Mouse (Mus musculus) stomach, embryonic 15.5 days (tissue): ENCODE measurements at regions not wholly inside any gene's neighbourhood (a gene's known extent, or its start where the extent isn't known, plus 50 kb on each side); places are given as distances from the start of the nearest gene placed in this dataset.

Experiments
- ATAC-seq: fragments of 200-750 bp; cut with Nextera tagmentation; 2 replicates; pipeline ENCODE4 v1.8.0; 2017; ENCODE audit warnings: low read depth, moderate number of reproducible peaks, moderate TSS enrichment; ENCODE audit not compliant: insufficient read depth, low FRiP score
- H3K27ac ChIP-seq: fragments of 300-500 bp; sonication (generic); 2 replicates; pipeline ENCODE4 v1.5.1; 2015; ENCODE audit warnings: mild to moderate bottlenecking, inconsistent platforms
- H3K27me3 ChIP-seq: fragments of 300-500 bp; sonication (generic); replicated peaks from 2 replicates; pipeline ENCODE4 v1.6.1; 2015; ENCODE audit warnings: inconsistent platforms
- H3K36me3 ChIP-seq: fragments of 300-500 bp; sonication (generic); 2 replicates; pipeline ENCODE4 v1.6.1; 2015; ENCODE audit warnings: inconsistent platforms
- H3K4me1 ChIP-seq: fragments of 300-500 bp; sonication (generic); 2 replicates; pipeline ENCODE4 v1.6.1; 2015; ENCODE audit warnings: inconsistent platforms
- H3K4me2 ChIP-seq: fragments of 300-500 bp; sonication (generic); 2 replicates; pipeline ENCODE4 v1.6.1; 2015; ENCODE audit warnings: mild to moderate bottlenecking, inconsistent platforms
- H3K4me3 ChIP-seq: fragments of 300-500 bp; sonication (generic); replicated peaks from 2 replicates; pipeline ENCODE4 v1.5.1; 2015; ENCODE audit warnings: inconsistent platforms
- H3K9ac ChIP-seq: fragments of 300-500 bp; sonication (generic); 2 replicates; pipeline ENCODE4 v1.6.1; 2015; ENCODE audit warnings: inconsistent platforms
- H3K9me3 ChIP-seq: fragments of 300-500 bp; sonication (generic); 2 replicates; pipeline ENCODE4 v1.6.1; 2016; ENCODE audit warnings: inconsistent platforms
- WGBS: fragments of 180-500 bp; shearing (Covaris S2); methylation state at CpG from one replicate; pipeline ENCODE4 v1.1.7; 2015; 5-methylcytosine and 5-hydroxymethylcytosine counted together

DNA sequence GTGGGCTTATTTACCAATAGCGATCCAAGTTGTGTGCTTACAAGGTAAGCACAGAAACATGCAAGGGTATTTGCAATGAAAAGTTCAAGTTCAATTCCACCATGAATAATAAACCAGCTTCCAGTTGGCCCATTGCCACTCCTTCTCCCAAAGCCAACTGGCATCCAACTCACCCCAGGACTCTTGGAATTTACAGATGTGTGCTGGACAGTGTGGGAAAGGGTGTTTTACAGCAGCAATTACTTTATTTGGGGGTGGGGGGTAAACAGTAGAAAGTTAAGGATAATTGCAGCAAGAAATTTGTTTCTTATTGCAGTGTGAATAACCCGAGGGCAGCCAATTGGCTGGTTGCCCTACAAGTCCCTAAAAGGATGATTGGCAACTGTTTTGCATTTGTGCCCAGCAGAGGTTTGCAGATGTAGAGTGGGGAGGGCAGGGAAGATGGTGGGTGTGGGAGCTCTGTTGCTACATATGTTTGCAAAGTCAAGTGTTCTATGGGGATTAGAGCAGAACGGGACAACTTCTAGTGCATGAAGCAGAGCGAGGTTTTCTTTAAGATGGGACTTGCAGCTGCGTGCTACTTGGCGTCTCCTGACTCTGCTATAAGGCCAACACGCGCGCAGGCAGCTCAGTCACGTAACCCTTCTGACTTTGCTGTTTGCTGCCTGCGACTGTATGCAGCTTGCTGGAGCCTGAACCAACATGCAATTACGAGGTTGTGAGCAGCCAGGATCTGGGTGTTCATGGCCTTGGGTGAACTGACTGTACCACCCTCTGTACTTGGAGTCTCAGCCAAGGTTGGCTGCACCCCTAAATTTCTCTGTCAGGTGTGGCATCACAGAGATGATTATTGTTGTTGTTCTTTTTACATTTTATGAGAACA is 271.9 kb downstream of the Map2k6 start:
- H3K27ac ChIP-seq = no peak overlapping the region
- no peaks in the 10 kb centered on the region for H3K27me3 ChIP-seq
- no peak for ATAC-seq
- no peak overlapping the region for H3K9ac ChIP-seq
- H3K9me3 ChIP-seq = no peaks in the 10 kb centered on the region
- H3K4me1 ChIP-seq = no peaks in the 10 kb centered on the region
- WGBS = 88% methylated on average over 12 of the region's 12 CpGs
- no peak overlapping the region for H3K4me2 ChIP-seq
- no peak overlapping the region for H3K4me3 ChIP-seq
- H3K36me3 ChIP-seq = no peaks in the 10 kb centered on the region

DNA sequence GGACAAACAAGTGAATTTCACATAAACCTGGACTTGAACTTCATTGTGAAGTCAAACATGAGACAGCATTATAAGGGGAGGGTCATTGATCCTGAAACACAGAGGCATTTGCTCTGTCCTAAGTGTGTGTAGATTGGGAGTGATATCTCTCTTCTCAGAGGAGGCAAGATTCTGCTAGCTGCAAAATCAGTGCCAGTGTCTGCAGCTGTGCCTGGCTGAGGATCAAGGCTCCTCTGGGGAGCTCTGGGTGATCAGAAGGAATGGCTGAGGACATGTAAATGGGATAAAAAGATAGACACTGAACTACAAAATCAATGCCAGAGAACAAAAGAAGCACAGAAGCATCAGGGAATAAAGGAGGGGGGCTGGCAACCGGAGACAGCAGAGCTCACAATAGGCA is 274.0 kb downstream of the Map2k6 start:
- WGBS = 55% methylated on average over 1 of the region's 1 CpGs
- Histone ChIP-seq H3K4me2 (no peak overlapping the region), H3K27me3 (no peaks in the 10 kb centered on the region), H3K9me3 (no peaks in the 10 kb centered on the region), H3K27ac (no peak overlapping the region), H3K9ac (no peak overlapping the region), H3K4me3 (no peak overlapping the region), H3K36me3 (no peaks in the 10 kb centered on the region), H3K4me1 (no peaks in the 10 kb centered on the region)
- no peak for ATAC-seq

DNA sequence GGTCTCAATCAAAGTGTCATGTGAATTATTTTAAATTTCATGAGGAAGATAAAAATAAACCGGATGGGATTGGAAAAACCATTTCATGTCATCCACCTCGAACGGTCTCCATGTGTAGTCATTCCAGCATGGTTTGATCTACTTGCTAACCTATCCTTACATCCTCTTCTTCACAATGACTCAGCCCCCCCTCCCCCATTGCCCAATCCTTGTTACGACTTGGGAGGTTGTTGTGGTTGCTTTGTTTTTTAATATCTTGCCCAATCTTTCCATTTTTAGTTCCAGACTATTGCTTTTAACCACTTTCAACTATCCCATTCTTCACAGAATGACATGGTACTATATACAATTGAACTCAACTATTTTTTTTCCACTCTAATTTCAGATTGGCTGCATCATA is 275.0 kb upstream of the Kcnj16 start:
- no peaks in the 10 kb centered on the region for H3K36me3 ChIP-seq

DNA sequence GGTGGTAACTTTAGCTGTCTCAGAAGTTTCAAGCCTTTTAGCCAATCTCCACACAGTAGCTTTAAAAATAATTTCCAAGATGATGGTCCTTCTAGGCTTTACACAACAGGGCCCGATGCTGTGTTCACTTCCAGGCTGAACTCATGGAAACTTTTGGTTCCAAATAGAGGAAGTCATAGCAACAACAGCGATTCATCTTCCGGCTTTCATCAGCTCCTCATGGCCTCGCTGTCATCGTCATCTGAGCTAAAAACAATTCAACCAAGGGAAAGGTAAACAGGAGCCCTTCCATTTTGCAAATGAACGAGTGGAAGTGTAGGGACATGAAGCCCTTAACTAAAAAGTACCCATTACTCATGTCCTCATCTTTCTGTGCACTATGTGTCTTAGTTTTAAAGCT is 270.8 kb upstream of the Kcnj16 start:
- no peaks in the 10 kb centered on the region for H3K9me3 ChIP-seq
- H3K36me3 ChIP-seq = no peaks in the 10 kb centered on the region
- WGBS = 65% methylated on average over 6 of the region's 6 CpGs
- no peak overlapping the region for H3K27ac ChIP-seq
- no peaks in the 10 kb centered on the region for H3K4me1 ChIP-seq
- no peak overlapping the region for H3K4me3 ChIP-seq
- no peak for ATAC-seq
- H3K27me3 ChIP-seq = no peaks in the 10 kb centered on the region
- no peak overlapping the region for H3K4me2 ChIP-seq
- no peak overlapping the region for H3K9ac ChIP-seq

More for the DNA sequence above, 275.0 kb upstream of the Kcnj16 start:
- no peaks in the 10 kb centered on the region for H3K4me1 ChIP-seq
- no peaks in the 10 kb centered on the region for H3K27me3 ChIP-seq
- no peak overlapping the region for H3K27ac ChIP-seq
- H3K4me2 ChIP-seq = no peak overlapping the region
- 82% methylated on average over 4 of the region's 4 CpGs for WGBS
- no peak overlapping the region for H3K4me3 ChIP-seq
- no peak overlapping the region for H3K9ac ChIP-seq
- ATAC-seq = no peak
- no peaks in the 10 kb centered on the region for H3K9me3 ChIP-seq

DNA sequence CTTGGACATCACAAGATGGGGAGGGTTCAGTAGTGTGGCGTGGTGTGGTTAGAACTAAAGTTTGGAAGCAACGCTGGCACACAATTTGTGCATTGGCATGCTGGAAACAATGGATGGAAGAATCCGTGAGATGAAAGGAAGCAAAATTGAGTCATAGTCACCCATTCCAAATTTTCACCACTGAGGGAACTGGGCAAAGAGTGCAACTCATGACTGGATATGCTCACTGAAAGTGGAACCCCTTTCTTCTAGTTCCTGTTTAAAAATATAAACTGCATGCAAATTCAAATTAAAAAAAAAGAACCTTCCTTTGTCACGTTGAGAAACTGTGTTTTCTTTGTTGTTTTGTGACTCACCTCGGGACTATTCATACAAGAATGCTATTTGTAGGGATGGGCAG is 269.5 kb upstream of the Kcnj16 start:
- no peak overlapping the region for H3K9ac ChIP-seq
- H3K27ac ChIP-seq = no peak overlapping the region
- no peak overlapping the region for H3K4me2 ChIP-seq
- ATAC-seq = no peak
- H3K36me3 ChIP-seq = no peaks in the 10 kb centered on the region
- WGBS = 78% methylated on average over 5 of the region's 5 CpGs
- H3K4me3 ChIP-seq = no peak overlapping the region
- H3K27me3 ChIP-seq = no peaks in the 10 kb centered on the region
- no peaks in the 10 kb centered on the region for H3K9me3 ChIP-seq
- no peaks in the 10 kb centered on the region for H3K4me1 ChIP-seq

DNA sequence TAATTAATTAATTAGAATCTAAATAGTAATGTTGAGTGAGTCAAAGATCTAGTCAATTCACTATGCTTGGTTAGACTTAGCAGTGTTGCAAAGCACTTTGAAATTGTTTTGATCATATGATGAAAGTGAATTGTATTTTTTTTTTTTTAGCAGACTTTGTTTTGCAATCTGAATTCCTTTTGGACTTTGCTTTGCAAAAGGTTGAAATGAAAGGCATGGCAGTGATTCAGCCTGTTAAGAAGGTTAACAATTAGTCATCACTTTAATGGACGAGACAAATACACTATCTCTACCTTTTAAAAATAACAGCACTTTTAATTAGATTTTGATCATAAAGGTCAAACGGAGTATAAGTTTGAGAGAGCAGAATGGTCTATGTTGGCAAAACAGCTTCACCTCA is 266.9 kb upstream of the Kcnj16 start:
- H3K9ac ChIP-seq = no peak overlapping the region
- H3K27me3 ChIP-seq = no peaks in the 10 kb centered on the region
- no peak overlapping the region for H3K27ac ChIP-seq
- H3K9me3 ChIP-seq = no peaks in the 10 kb centered on the region
- ATAC-seq = no peak
- no peak overlapping the region for H3K4me3 ChIP-seq
- H3K4me1 ChIP-seq = no peaks in the 10 kb centered on the region
- H3K4me2 ChIP-seq = no peak overlapping the region
- 80% methylated on average over 2 of the region's 2 CpGs for WGBS
- H3K36me3 ChIP-seq = no peaks in the 10 kb centered on the region

DNA sequence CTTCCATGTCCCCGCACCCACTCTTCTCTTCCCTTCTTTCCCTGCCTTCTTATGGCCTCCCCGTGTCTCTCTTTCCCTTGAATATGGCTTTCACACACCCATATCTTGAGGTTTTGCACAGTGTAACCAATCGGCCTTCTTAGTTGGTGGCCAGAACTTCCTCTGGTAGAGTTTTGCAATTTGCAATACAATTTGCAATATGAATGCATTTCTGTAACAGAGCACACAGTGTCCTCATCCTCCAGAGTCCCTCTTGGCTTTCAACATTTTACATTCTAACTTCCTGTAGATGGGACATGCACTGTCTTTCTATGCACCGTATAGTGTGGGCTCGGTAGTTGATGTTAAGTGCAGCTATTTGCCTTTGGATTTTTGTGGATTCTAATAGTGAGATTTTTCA is 265.7 kb upstream of the Kcnj16 start:
- WGBS = 88% methylated on average over 5 of the region's 5 CpGs
- Histone ChIP-seq H3K27me3 (no peaks in the 10 kb centered on the region), H3K4me3 (no peak overlapping the region), H3K4me2 (no peak overlapping the region), H3K27ac (no peak overlapping the region), H3K9ac (no peak overlapping the region), H3K4me1 (no peaks in the 10 kb centered on the region), H3K36me3 (no peaks in the 10 kb centered on the region), H3K9me3 (no peaks in the 10 kb centered on the region)
- no peak for ATAC-seq

DNA sequence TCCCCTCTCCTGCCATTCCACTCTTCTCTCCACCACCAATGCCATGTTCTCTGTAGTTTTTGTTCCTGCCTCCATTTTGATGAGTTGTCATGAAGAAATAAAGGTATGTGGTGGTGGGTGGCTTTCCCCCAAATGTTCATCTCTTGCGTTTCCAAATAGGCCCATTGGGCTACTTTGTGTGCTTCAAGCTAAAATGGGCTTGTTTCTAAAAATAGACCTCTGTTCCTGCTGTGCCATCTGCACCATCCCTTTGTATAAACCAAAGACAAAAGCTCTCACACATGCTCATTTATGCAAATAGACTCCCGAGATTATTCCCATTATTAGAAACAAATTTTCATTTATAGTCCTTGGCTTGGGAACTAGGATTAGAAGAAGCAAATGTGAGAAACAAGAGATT is 264.3 kb upstream of the Kcnj16 start:
- Histone ChIP-seq H3K9me3 (no peaks in the 10 kb centered on the region), H3K27ac (no peak overlapping the region), H3K4me2 (no peak overlapping the region), H3K27me3 (no peaks in the 10 kb centered on the region), H3K4me3 (no peak overlapping the region), H3K9ac (no peak overlapping the region), H3K4me1 (no peaks in the 10 kb centered on the region), H3K36me3 (no peaks in the 10 kb centered on the region)
- WGBS = 86% methylated on average over 2 of the region's 2 CpGs
- ATAC-seq = no peak

DNA sequence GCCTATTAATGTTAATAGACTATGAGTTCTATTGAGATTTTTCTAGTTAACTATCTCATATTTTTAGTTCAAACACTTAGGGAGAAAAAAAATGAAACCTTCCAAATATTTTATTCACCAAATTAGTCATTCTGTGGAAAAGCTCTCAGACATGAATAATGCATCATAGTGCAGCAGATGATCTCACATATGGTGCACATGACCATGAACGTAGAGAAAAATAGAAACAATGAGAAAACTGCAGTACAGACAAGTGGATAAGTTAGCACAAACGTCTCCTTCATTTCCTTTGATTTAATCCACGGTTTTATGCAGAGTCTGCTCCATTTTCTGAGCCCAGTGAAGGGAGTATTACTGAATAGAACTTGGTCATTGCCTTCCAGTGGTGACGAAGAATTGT is 260.5 kb upstream of the Kcnj16 start:
- Histone ChIP-seq H3K27me3 (no peaks in the 10 kb centered on the region), H3K27ac (no peak overlapping the region), H3K4me3 (no peak overlapping the region), H3K4me1 (no peaks in the 10 kb centered on the region), H3K9ac (no peak overlapping the region), H3K4me2 (no peak overlapping the region), H3K9me3 (no peaks in the 10 kb centered on the region), H3K36me3 (no peaks in the 10 kb centered on the region)
- 77% methylated on average over 4 of the region's 4 CpGs for WGBS
- no peak for ATAC-seq

DNA sequence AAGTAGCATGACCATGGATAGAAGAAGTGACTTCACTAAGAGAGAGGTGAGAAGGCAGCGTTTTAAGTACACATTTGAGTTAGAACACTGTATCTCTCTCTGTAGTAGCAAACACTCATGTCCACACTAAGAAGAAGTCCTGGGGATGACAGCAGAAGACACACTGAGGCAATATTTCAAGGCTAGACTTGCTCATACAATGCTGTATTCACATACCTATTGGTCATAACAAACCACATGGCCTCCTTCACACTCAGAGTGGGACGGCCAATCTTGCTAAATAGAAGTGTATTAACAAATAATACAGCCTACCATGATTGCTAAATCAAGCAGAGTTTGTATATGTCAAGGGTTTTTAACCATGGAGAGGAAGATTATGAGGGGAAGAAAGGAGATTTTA is 252.5 kb upstream of the Kcnj16 start:
- Histone ChIP-seq H3K4me1 (no peaks in the 10 kb centered on the region), H3K4me3 (no peak overlapping the region), H3K27ac (no peak overlapping the region), H3K4me2 (no peak overlapping the region), H3K36me3 (no peaks in the 10 kb centered on the region), H3K9ac (no peak overlapping the region), H3K27me3 (no peaks in the 10 kb centered on the region), H3K9me3 (no peaks in the 10 kb centered on the region)
- 80% methylated on average over 2 of the region's 2 CpGs for WGBS
- ATAC-seq = no peak

DNA sequence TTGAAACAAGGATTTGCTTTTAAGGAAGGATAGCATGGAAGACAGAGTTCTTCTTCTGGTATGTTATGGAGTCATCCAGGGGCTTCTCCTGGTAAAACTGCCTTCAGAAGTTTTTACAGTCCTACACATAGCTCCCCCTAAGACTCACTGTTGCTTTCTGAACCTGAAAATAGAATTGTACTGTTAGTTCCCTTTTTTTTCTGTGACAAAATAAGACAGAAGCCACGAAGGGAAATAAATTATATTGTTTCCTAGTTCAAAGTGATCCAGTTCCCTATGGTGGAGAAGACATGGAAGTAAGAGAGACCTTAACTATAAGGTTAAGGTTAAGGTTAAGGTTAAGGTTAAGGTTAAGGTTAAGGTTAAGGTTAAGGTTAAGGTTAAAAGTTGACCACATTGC is 251.5 kb upstream of the Kcnj16 start:
- WGBS = 71% methylated on average over 1 of the region's 1 CpGs
- H3K4me1 ChIP-seq = no peaks in the 10 kb centered on the region
- ATAC-seq = no peak
- H3K9me3 ChIP-seq = no peaks in the 10 kb centered on the region
- no peaks in the 10 kb centered on the region for H3K27me3 ChIP-seq
- no peak overlapping the region for H3K4me3 ChIP-seq
- no peak overlapping the region for H3K9ac ChIP-seq
- no peak overlapping the region for H3K4me2 ChIP-seq
- H3K36me3 ChIP-seq = no peaks in the 10 kb centered on the region
- no peak overlapping the region for H3K27ac ChIP-seq

DNA sequence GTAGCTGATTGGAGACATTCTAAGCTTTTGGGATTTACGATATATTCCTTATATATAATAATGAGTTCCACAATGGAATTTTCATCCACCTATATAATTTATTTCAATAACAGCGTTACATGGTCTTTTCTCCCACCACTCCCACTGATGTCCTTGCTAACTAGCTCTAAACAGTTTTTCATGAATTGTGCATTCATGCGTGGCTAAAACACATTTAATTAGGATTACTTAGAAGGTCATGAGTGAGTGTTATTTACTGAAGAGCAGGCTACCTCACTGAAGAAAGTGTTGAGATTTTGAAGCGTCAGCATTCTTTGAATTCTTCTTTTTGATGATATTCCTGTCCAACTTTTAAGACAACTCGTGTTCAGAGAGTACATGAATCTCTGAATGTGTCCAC is 245.1 kb upstream of the Kcnj16 start:
- 77% methylated on average over 5 of the region's 5 CpGs for WGBS
- no peak overlapping the region for H3K27ac ChIP-seq
- H3K9ac ChIP-seq = no peak overlapping the region
- ATAC-seq = no peak
- no peak overlapping the region for H3K4me2 ChIP-seq
- H3K36me3 ChIP-seq = no peaks in the 10 kb centered on the region
- H3K9me3 ChIP-seq = no peaks in the 10 kb centered on the region
- no peak overlapping the region for H3K4me3 ChIP-seq
- H3K27me3 ChIP-seq = no peaks in the 10 kb centered on the region
- H3K4me1 ChIP-seq = no peaks in the 10 kb centered on the region

DNA sequence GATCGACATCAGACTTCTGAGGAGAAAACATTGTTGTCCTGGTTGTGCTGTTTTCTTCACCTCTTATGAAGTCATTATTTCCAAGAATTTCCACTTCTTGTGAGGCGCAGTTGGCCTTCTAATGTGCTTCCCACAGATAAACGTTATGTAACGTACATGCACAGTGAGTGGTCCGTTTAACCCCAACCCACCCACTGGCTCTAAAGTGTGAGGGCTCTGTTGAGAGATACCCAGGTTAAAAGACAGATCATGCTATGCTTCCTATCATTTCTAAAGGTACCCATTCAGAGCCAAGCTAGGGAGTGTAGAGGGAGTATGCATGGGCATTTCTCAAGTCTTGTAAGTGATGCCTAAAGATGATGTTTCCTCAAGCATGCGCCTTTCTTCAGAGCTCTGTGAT is 243.9 kb upstream of the Kcnj16 start:
- H3K27me3 ChIP-seq = no peaks in the 10 kb centered on the region
- H3K9ac ChIP-seq = no peak overlapping the region
- WGBS = 86% methylated on average over 6 of the region's 6 CpGs

More for the DNA sequence above, 243.9 kb upstream of the Kcnj16 start:
- Histone ChIP-seq H3K9me3 (no peaks in the 10 kb centered on the region), H3K4me3 (no peak overlapping the region), H3K4me1 (no peaks in the 10 kb centered on the region), H3K4me2 (no peak overlapping the region), H3K27ac (no peak overlapping the region), H3K36me3 (no peaks in the 10 kb centered on the region)
- no peak for ATAC-seq
